Mouse (Mus musculus) leukemia stem cell, adult 10-12 weeks (primary cell): ENCODE data around the gene Gm14403. TPM values are rescaled to one million over a fixed set of nuclear protein-coding genes. Genes with fewer than 3 reads are reported as not detected.

ENCODE experiments used
- polyA plus RNA-seq: library from polyadenylated mRNA; stranded (reverse); fragments of >175 nt; gene quantifications from 2 replicates; pipeline ENCODE4 v1.2.3, GENCODE M21; 2012; ENCODE audit warnings: low replicate concordance

Gene Gm14403
- not detected in 2 replicates for polyA plus RNA-seq

DNA sequence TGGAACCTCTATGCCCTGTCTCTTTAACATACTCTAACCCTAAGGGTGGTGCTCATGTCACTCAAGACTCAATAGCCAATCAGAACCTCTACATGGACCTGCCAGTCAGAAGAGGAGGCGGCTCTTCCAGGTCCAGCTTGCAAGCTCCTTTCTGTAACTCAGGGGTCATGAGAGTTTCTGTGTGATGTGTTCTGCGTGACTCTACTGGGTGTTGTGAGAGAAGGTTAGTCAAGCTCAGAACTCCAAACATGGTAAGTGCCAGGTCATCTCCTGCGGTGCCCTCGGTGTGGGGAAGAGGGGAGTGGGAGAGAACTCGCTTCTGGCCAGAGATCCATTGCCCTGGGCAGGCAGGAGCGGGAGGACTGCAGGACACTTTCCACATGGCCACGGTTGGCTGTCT lies at the start of gene Gm14403:
Gene Gm14403 (plus strand): TSS at position 149 of the 400 bp plus-strand sequence.

DNA sequence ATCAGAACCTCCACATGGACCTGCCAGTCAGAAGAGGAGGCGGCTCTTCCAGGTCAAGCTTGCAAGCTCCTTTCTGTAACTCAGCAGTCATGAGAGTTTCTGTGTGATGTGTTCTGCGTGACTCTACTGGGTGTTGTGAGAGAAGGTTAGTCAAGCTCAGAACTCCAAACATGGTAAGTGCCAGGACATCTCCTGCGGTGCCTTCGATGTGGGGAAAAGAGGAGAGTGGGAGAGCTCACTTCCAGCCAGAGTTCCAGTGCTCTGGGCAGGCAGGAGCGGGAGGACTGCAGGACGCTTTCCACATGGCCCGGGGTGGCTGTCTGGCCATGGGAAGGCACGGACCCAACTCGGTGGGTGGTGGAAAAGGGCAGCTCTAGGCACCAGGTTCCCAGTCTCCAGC lies 33.3 kb upstream of the Gm14403 start, which contains the start of gene Zfp970:
Gene Zfp970 (plus strand): TSS at position 58 of the 400 bp plus-strand sequence.

Other genes starting within 250 kb of the Gm14403 start
- gene Gm14409, start 231.2 kb upstream of the Gm14403 start, polyA plus RNA-seq = not detected in 2 replicates
- 0.11 TPM in 1 of 2 replicates, not detected in the other for gene Gm14412, start 173.9 kb upstream of the Gm14403 start, polyA plus RNA-seq
- gene Gm14418, start 99.9 kb upstream of the Gm14403 start, polyA plus RNA-seq = not detected in 2 replicates
- gene Zfp970, start 33.5 kb upstream of the Gm14403 start, polyA plus RNA-seq = 0.24 and 0.43 TPM in 2 replicates
- not detected in 2 replicates for gene Gm14406, start 80.0 kb downstream of the Gm14403 start, polyA plus RNA-seq